Mouse (Mus musculus): Measurements from ENCODE around the gene Enthd1. TPM values are rescaled to one million over a fixed set of nuclear protein-coding genes. Genes with fewer than 3 reads are reported as not detected.

The Enthd1 gene
- polyA plus RNA-seq (2012; rRNA removed; ENCODE audit: low replicate concordance) = not detected in 2 replicates

DNA sequence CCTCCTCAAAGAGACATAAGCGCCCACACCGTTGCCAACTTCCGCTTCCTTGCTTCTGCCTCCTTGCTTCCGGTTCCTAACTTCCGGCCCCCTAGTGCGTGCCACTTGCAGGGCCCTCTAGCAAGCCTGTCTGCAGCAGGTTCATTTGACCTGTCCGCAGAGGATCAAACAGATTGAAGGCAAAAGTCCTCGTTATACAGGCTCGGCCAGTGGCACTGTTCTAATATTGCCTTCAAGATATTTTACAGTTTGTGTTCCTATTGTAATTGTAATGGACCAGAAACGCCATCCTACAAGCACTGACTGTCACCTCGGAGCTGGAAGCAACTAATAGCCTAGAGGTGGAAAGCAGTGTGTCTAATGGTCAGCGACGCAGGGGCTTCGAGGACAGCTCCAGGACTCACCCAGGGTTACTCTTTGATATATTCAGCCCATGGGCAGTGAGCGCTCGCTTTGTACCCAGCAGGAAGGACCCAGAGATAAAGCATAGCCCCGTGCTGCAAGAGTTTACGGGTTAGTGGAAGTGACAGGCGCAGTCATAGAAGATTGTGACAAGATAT lies at the start of gene Enthd1:
TSS of gene Enthd1 (minus strand) at position 51 of the 560 bp plus-strand sequence.

DNA sequence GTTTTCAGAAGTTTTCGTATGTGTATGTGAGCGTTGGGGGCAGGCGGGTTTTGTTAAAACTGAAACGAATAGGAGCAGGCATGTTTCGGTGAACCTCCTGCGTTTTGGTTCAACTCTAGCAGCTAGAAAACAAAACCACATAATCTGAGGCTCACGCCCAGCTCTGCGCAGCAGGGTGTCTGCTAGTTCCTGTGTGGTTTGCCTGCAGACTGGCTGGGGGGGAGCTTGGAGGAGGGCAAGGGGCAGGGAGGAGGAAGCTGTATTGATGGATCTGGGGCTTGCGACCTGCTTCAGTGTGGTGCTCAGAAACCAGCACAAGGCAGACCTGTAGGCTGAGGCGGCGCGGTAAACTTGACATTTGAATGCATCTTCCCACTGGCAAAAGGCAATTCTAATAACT lies 7.3 kb upstream of the Enthd1 start, which contains the start of gene Grap2:
TSS of gene Grap2 (plus strand) at position 304 of the 400 bp plus-strand sequence.

Other genes starting within 250 kb of the Enthd1 start
- 0.33 and 2.0 TPM in 2 replicates for gene Grap2, start 7.4 kb upstream of the Enthd1 start, polyA plus RNA-seq (2012; rRNA removed; ENCODE audit: low replicate concordance)
- gene Fam83f, start 106.7 kb upstream of the Enthd1 start, polyA plus RNA-seq (2012; rRNA removed; ENCODE audit: low replicate concordance) = 9.7 and 15.0 TPM in 2 replicates
- 10.1 and 10.8 TPM in 2 replicates for gene Tnrc6b, start 146.2 kb upstream of the Enthd1 start, polyA plus RNA-seq (2012; rRNA removed; ENCODE audit: low replicate concordance)

Measured in duodenum, adult 2 months (tissue).